Mouse (Mus musculus): ENCODE results near the gene Smco2. TPM values are rescaled to one million over a fixed set of nuclear protein-coding genes. Genes with fewer than 3 reads are reported as not detected.
A peak's percentile ranks its signal among the peaks of the same experiment; 100 is the strongest.

The Smco2 gene
- total RNA-seq (2021): not detected
- long read RNA-seq, experiment 1: 0 reads
- long read RNA-seq, experiment 2: 0 reads

DNA sequence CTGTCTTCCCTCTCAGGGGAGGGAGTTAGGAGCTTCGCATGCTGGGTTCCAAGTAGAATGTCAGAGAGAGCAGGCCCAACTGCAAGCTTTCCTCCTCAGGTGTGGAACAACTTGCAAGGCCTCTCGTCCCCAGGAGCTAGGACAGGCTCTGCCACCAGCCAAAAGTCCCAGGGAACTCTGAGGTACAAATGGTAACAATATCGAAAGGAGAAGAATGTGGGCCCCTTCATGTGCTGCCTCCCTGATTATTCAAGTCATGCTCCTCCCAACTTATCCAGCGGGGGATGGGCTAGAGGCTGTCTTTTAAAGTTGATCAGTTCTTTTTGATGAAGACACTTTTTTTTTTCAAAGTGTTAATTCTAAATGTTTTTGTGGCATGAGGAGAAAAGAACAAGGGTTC lies at the start of gene Smco2:
TSS of gene Smco2 (plus strand) at position 55 of the 400 bp plus-strand sequence.
- Histone ChIP-seq H3K4me3 (no peak within 1 kb of the TSS), H3K27ac (no peak within 1 kb of the TSS)
- no peak for DNase-seq (ENCODE audit: low spot score in 2 of 2)
- no peak for TF ChIP-seq CTCF (conservative IDR thresholded peaks at IDR 0.05)

DNA sequence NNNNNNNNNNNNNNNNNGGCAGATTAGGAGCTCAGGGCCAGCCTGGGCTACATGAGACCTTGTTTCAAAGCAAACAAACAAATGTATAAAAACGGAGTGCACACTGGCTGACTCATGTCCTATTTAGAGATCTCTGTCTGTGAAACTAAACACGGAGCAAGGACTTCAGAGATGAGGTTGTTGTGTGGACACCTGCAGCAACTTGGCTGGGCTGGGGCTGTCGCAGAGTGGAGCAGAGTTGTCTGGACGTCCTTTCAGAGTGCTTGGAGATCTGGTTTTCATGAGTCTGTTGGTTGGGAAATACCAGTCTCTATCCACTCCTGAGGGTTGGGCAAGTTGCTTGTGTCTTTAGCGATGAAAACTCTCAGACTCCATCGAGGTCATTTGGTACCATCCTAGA lies 39.9 kb upstream of the Smco2 start:
- H3K4me3 ChIP-seq: no peak overlapping the region
- no peak for TF ChIP-seq CTCF (conservative IDR thresholded peaks at IDR 0.05)
- no peak overlapping the region for H3K27ac ChIP-seq
- no peak for DNase-seq (ENCODE audit: low spot score in 2 of 2)

DNA sequence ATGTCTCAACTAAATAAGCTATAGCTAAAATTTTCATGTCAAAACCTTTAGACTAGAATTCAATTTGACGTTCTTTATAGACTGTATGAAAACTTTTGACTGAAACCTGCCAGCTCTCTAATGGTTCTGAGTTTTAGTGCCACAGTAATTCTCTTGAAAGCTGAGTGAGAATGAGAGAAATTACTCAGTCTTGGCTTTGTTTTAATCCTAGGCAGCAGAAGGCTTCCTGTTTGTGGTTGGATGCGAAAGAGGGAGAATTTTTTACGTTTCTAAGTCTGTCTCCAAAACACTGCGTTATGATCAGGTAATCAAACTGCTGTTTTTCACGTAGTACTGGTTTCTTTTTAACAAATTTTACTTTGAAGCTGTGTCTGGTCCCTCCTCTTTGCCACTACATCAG lies 36.9 kb upstream of the Smco2 start:
- DNase-seq (ENCODE audit: low spot score in 2 of 2): no peak
- H3K27ac ChIP-seq: no peak overlapping the region
- H3K4me3 ChIP-seq: no peak overlapping the region
- no peak for TF ChIP-seq CTCF (conservative IDR thresholded peaks at IDR 0.05)

DNA sequence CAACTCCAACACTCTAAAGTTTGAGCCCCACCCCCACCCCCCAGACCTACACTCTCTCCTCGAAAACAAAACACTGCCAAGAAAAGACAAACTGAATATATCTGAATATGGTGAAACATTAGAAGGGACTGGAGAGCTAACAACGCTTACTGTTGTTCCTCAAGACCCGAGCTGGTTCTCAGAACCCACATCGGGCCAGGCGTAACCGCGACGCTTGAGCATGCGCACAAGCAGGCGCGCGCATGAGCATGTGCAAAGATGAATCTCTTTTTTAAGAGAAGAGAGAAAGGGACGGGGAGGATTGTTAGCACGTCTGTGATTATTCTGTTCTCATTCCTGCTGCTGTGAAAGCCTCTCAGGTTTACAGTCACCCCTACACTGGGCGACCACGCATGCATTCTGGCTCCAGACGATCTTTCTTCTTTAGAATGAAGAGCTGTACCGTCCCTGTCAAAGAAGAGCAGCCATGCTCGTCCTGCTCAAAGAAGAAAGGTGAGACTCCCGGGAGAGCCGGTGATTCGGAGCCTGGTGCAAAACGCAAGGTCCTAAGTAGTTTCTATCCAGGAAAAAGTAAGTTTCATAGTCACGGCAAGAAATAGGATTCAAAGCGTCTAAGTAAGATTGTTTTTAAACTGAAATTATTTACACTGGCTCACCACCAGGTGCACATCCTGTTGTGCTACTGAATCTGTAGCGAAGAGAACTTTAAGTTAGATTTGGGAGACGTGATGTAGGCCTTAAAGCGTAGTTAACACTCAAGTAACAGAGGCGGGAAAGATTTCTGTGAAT lies 29.5 kb upstream of the Smco2 start:
- TF ChIP-seq CTCF (conservative IDR thresholded peaks at IDR 0.05): no peak; the same call in 1 of the 2 replicates
- DNase-seq (ENCODE audit: low spot score in 2 of 2): no peak
- no peak overlapping the region for H3K4me3 ChIP-seq
- no peak overlapping the region for H3K27ac ChIP-seq

DNA sequence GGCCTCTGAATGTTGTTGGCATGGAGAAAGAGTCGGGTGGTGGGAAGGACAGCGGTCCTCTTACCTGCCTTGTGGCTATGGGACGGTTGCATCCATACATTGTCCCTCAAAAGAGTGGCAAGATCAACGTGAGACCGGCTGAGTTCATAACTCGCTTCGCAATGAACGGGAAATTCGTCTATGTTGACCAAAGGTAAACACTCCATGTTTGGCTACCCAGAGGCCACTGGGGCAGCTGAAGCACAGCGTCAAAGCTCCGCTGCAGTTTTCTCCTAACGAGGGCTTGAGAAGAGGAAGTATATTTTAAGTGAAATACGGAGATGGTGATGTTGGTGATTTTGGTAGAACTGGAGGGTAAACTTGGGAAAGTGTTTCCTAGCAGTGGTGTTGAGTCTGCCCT lies 27.9 kb upstream of the Smco2 start:
- TF ChIP-seq CTCF (conservative IDR thresholded peaks at IDR 0.05): no peak
- DNase-seq (ENCODE audit: low spot score in 2 of 2): no peak
- no peak overlapping the region for H3K27ac ChIP-seq
- H3K4me3 ChIP-seq: no peak overlapping the region

GRCm38 (mm10) chr6:146824727-146825486 lies 25.0 kb upstream of the Smco2 start:
- DNase-seq (ENCODE audit: low spot score in 2 of 2): peak; percentile 37 to 82
- Histone ChIP-seq H3K4me3 (no peak overlapping the region), H3K27ac (no peak overlapping the region)
- TF ChIP-seq CTCF (conservative IDR thresholded peaks at IDR 0.05): peak; percentile 95

- DNase-seq (ENCODE audit: low spot score in 2 of 2): no peak
- TF ChIP-seq CTCF (conservative IDR thresholded peaks at IDR 0.05): no peak
These were observed 24.5 kb upstream of the Smco2 start for GRCm38 (mm10) chr6:146825487-146825773.

GRCm38 (mm10) chr6:146831320-146831719 lies 18.6 kb upstream of the Smco2 start:
- Histone ChIP-seq H3K4me3 (no peak overlapping the region), H3K27ac (no peak overlapping the region)
- no peak for TF ChIP-seq CTCF (conservative IDR thresholded peaks at IDR 0.05)
- DNase-seq (ENCODE audit: low spot score in 2 of 2): no peak

More at GRCm38 (mm10) chr6:146825487-146825773, 24.5 kb upstream of the Smco2 start:
- no peak overlapping the region for H3K4me3 ChIP-seq
- no peak overlapping the region for H3K27ac ChIP-seq

GRCm38 (mm10) chr6:146833485-146834314 lies 16.2 kb upstream of the Smco2 start:
- DNase-seq (ENCODE audit: low spot score in 2 of 2): peak; percentile 51 to 55
- H3K4me3 ChIP-seq: no peak overlapping the region
- peak; percentile 73 for TF ChIP-seq CTCF (conservative IDR thresholded peaks at IDR 0.05)
- no peak overlapping the region for H3K27ac ChIP-seq

DNA sequence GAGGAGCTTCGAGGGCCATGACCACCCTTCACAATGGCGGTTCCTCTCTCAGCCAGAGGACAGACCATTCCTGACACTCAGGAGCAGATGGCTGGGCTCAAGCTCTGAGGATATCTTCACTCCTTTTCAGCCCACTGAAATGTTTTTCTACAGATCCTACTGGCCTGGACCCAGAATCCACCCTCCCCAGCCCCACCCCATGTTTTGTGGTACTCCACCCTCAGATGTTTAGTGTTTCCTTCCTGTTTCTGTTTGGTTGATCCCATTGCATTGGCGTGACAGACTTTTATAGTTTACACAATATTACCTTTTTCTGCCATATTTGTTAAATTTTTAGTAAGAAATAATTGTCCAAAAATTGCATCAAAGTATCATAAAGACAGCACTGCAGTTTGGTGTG lies 15.6 kb upstream of the Smco2 start:
- DNase-seq (ENCODE audit: low spot score in 2 of 2): no peak
- no peak overlapping the region for H3K27ac ChIP-seq
- no peak overlapping the region for H3K4me3 ChIP-seq
- TF ChIP-seq CTCF (conservative IDR thresholded peaks at IDR 0.05): no peak

DNA sequence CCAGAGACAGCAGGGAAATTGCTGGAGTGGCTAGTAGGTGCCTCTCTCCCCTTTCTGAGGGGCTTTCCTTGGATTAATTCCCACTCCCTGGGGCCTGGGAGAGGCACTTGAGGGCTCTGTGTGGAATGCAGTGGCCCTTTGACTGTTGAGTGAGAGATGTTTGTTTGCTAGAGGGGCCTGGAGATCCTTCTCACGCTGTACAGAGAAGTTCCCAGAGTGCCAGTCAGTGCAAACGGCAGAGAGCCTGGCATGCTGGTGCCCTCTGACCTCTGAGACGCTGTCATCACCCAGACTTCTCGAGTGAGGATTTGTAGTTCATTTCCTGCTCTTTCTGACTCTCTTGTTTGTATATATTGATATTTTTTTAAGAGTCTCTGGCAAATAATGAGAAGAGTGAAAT lies 14.1 kb upstream of the Smco2 start:
- Histone ChIP-seq H3K4me3 (no peak overlapping the region), H3K27ac (no peak overlapping the region)
- TF ChIP-seq CTCF (conservative IDR thresholded peaks at IDR 0.05): no peak

DNA sequence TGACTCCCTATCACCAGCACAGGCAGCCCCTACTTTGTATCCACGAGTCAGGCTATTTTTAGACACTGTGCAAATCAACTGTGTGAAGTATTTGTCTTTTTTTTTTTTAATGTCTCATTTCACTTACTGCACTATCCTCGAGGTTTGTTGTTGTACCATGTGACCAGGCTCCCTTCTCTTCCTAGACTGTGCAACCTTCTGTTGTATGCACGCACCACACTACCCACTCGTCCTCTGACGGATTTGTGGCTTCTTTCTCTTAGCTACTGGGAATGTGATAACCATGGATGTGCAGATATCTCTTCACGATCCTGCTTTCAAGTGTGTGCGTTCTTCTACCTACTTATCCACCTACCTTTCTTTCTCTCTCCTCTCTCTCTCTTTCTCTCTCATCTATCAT lies 12.6 kb upstream of the Smco2 start:
- DNase-seq (ENCODE audit: low spot score in 2 of 2): no peak
- no peak for TF ChIP-seq CTCF (conservative IDR thresholded peaks at IDR 0.05)
- Histone ChIP-seq H3K4me3 (no peak overlapping the region), H3K27ac (no peak overlapping the region)

More for the DNA sequence above, 14.1 kb upstream of the Smco2 start:
- DNase-seq (ENCODE audit: low spot score in 2 of 2): no peak

DNA sequence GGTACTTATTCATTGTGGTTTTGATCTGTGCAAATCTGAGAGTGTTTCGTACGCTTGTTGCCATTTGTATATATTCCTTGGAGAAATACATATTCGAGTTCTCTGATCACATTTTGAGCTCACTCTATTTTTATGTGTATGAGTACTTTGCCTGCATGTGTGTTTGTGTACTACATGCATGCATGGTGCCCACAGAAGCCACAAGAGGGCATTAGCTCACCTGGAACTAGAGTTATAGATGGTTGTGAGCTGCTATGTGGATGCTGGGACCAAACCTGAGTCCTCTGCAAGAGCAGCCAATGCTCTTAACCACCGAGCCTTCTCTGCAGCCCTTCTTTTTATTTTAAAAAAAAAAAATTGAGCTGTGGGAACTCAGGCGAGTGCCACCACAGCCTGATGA lies 11.5 kb upstream of the Smco2 start:
- H3K27ac ChIP-seq: no peak overlapping the region
- H3K4me3 ChIP-seq: no peak overlapping the region
- TF ChIP-seq CTCF (conservative IDR thresholded peaks at IDR 0.05): peak; percentile 42
- DNase-seq (ENCODE audit: low spot score in 2 of 2): no peak

Data from layer of hippocampus, adult 2 months (tissue).